Mouse (Mus musculus) CD4-positive helper T cell, adult 2 months (primary cell): Measurements from ENCODE around the gene Micu1.

Experiments used
- DNase-seq: peaks from one replicate; pipeline ENCODE4 v3.0.0-alpha.2; 2012; ENCODE audit warnings: low read depth, missing footprints, low spot score

Micu1 gene

GRCm38 (mm10) chr10:59884327-59885173 lies 182.3 kb downstream of the Micu1 start:
- no peak for DNase-seq

DNA sequence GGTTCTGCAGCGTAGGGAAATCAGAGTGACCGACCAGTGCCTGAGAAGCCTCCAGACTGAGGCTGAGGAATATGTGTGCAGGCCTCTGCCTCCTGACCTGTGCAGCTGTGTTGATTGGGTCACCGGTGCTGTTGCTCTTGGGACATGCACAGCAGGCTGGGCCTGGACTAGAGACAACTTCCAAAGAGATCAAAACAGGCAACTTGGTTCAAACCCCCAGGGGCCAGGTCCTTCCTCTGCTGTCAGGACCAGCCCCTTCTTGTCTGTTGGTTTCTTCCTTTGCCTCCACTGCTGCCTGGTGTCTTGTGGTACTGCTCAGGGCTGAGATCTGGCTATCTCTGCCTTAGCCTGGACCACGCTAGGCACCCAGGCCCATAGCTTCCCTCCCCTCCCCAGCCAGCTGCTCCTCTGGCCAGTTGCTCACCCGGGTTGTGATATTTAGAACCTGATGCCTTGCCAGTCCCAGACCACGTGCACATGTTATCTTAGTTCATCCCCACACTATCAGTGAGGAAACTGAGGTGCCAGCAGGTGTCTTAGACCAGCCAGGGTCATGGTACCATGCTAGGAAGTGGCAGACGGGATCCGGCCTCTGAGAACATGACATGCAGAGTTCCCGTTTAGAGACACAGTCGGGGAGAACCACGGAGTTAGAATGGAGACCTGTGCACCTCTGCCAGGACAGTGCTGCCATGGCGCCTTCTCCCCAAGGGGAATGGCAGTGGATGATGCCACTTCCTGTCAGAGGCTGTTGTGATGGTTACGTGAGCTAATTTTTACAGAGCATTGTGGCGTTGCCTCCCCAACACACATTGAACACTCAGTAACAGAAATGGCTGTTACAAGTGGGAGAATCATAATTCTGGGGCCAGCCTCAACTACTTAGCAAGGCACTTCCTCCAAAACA lies 183.2 kb downstream of the Micu1 start:
- no peak for DNase-seq

GRCm38 (mm10) chr10:59886081-59886466 lies 183.8 kb downstream of the Micu1 start:
- no peak for DNase-seq

GRCm38 (mm10) chr10:59887432-59887831 lies 185.2 kb downstream of the Micu1 start:
- no peak for DNase-seq

DNA sequence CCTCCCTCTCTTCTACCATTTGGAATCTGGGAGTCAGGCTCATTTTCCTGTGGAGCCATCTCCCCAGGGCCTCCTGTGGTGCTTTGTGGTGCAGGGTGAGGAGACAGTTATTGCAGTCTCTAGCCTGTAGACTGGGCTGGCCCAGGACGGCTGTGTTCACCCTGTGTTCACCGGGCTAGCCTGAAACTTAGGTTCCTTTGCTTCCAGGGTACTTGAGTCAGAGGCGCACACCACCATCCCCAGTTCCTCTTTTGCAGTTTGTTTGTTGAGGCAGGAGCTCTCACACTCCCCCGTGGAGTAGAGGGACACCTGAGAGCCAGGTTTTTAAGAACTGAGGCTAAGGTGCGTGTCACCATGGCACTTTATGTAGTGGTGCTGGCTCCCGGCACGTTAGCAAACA lies 187.1 kb downstream of the Micu1 start:
- no peak for DNase-seq

GRCm38 (mm10) chr10:59889953-59890751 lies 187.9 kb downstream of the Micu1 start:
- no peak for DNase-seq

DNA sequence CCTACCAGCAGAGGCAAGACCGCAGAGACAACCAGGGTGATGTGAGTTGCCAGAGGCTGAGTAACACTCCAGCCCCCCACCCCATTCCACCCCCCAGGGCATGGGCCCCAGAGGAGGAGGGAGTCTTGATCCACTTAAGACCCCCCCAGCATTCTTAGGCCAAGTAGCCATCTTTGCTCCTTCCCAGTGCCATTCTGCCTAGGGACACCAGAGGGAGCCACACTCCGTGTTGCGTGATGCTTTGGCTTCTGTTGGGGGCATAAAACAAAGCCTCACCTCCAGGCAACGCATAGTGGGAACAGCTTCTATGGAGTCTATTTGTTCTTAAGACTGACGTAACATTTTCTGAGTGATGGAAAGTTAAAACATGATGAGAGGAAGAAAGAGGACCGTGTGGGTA lies 190.7 kb downstream of the Micu1 start:
- DNase-seq: peak; percentile 76

DNA sequence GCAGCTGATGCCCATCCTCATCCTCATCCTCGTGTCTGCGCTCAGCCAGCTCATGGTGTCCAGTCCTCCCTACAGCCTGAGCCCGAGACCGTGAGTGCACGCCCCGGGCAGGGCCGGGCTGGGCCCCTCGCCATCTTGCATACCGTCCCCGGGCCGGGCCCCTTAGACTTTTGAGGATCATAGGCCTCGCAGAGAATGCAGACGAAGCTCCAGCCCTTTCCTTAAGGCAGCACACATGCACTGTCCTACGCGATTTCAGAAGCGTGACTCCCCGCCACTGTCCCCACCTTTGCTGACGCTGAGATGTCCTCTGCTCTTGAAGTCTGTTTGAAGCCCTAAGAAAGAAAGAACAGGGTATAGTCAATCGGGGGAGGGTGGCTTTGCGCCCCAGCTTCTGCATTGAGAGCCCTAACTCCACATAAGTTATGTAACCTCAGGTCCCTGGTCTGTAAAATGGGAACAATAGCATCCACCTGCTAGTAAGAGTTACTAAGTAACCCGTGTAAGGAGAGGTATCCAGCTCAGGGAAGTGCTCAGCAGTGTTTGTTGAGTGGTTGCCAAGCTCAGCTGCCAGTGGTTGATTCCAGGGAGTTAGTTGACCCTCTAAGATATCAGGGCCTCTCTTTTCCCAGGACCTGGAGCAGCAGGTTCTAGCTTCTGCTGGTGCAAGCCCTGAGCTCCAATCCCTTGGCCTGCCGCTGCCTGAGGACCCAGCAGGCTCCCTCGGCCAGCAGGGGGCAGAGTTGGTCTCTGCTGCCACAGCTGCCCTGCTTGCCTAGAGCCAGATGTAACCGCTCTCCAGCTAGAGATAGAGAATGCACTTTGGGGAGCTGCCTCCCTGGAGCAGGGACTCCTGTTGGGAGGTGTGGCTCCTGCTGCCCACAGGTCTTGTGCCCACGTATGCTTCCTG lies 192.2 kb downstream of the Micu1 start:
- DNase-seq: peak; percentile 86

GRCm38 (mm10) chr10:59895460-59896186 lies 193.3 kb downstream of the Micu1 start:
- DNase-seq: peak; percentile 68

DNA sequence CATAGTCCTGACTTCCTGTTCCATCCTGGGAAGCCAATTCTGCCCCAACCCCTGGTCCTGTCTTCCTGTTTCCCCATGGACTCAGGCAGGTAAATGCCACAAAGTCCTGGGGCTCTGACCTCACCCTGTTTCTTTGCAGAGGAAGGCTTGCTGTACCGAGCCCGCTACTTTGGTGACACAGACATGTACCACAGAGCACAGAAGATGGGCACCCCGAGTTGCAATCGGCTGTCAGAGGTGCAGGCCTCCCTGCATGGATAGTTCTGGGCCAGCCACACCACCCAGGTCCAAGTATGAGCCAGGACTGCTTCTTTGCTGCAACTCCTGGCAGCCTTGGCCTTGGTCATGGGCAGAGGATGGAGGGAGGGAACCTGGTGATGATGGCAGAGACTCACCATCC lies 193.9 kb downstream of the Micu1 start:
- DNase-seq: no peak

- peak; percentile 89 for DNase-seq
These were observed 194.6 kb downstream of the Micu1 start for GRCm38 (mm10) chr10:59896911-59897331.

GRCm38 (mm10) chr10:59897511-59897910 lies 195.2 kb downstream of the Micu1 start:
- DNase-seq: peak; percentile 86

DNA sequence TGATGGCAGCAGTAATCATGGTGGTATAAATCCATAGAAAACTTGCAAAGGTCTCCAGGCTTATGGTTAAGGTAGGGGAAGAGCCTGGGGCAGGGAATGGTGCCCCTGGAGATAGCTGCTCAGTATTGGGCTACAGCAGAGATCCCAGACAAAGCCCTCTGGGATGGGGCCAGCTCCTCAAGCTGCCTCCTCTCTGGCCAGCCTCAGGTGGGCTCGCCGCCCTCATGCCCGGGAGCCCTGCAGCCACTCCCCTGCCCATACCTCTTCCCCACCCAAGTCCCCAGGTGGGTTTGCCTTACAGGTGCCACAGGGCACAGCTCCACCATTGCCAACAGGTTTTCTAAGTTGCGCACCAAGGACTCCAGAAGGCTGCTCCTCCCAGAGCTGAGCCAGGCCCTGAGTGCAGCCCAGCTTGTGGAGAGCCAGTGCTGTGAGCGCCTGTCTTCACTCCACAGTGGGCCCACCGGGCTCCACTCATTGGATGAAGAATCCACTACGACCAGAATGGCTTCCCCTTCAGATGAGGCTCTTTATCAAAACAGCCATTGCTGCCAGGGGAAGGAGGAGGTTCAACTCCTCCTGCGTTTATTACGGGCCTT lies 196.0 kb downstream of the Micu1 start:
- DNase-seq: no peak

DNA sequence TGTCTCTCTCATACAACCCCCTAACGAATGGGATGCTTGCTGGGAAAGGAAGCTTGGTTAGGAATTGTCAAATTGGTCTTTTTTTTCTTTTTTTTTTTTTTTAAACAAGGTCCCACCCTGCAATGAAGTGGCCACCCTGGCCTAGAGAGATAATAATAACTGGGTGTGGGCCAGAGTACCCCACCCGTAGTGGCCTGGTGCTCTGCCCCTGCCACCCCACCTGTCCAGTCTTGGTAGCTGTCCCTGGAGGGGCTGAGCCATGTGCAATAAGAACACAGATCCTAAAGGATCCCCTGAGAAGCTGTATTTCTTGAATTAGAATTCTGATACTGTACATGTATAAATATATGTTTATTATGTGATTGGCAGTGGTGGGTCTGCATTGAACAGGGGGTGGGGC lies 196.7 kb downstream of the Micu1 start:
- DNase-seq: no peak

- peak; percentile 94 for DNase-seq
These were observed 197.3 kb downstream of the Micu1 start for GRCm38 (mm10) chr10:59899341-59900173.

GRCm38 (mm10) chr10:59900174-59900435 lies 197.8 kb downstream of the Micu1 start:
- no peak for DNase-seq

- peak; percentile 66 for DNase-seq
These were observed 198.7 kb downstream of the Micu1 start for GRCm38 (mm10) chr10:59900939-59901338.

DNA sequence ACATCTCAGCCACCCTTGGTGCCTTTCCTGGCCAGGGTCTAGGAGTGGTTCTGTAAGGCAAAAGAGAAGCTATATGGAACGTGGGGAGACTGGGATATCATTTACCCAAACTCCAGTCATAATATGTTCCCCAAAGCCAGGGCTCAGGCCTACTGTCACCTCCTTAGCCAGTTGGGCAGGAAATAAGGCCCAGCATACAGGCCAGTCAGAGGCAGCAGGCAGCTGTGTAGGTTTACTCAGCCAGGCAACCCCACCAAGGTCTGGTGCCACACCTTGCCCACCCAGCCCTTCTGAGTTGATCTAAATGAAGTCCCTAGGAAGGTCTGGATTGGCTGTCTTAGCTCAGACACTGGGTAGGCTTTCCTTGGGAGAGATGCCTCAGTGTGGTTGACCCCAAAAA lies 199.2 kb downstream of the Micu1 start:
- peak; percentile 33 for DNase-seq
